Mouse (Mus musculus) spleen, embryonic (tissue): ENCODE results near the gene Otop3.

Experiments
- CTCF ChIA-PET: fragments of 350-600 bp; sonication (Branson Sonifier 250); formaldehyde crosslinking; loops from one replicate; lab custom pipeline; 2022; lab: Charles Lee

Otop3 gene

DNA sequence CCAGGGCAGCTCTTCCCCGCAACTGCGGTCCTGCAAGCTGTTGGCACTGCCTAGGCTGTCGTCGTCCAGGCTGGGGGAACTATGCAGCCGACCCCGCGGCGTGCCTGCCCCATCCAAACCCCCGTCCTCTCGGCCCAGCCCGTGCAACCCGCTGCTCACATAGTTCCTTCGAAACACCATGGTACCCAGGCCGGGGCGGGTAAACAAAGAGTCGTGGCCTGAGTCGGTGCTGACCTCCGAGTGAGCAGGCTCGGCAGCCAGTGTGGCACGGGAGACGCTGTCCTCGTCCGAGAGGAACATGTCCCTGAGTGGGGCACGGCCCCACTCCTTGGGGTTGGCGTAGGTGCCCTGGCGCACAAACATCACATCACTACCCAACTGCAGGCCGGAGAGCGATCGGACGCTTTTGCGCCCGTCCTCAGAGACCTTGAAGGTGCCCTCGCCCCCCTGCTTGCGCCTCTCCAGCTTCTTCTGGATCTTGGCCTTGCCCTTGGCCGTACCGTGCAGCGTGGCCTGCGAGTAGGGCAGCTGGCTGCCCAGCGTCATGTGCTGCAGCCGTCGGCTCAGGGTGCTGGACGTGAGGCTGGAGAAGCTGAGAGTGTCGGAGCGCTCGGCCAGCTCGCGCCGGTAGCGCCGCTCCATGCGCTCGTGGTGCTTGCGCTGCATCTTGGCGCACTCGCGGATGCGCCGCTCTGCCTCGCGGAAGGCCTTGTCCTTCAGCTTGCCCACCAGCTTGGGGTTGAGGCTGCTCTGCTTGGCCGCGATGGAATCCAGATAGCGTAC lies 16.1 kb upstream of the Otop3 start:
- CTCF ChIA-PET = interaction anchor here (0.6 kb wide), 1 partner anchor 37 kb away, joined by 5 read pairs; no protein-coding TSS in a partner anchor

GRCm38 (mm10) chr11:115319704-115320383 lies 14.7 kb upstream of the Otop3 start:
- CTCF ChIA-PET = interaction anchor here (0.6 kb wide), 1 partner anchor 678 kb away, joined by 4 read pairs; no protein-coding TSS in a partner anchor

DNA sequence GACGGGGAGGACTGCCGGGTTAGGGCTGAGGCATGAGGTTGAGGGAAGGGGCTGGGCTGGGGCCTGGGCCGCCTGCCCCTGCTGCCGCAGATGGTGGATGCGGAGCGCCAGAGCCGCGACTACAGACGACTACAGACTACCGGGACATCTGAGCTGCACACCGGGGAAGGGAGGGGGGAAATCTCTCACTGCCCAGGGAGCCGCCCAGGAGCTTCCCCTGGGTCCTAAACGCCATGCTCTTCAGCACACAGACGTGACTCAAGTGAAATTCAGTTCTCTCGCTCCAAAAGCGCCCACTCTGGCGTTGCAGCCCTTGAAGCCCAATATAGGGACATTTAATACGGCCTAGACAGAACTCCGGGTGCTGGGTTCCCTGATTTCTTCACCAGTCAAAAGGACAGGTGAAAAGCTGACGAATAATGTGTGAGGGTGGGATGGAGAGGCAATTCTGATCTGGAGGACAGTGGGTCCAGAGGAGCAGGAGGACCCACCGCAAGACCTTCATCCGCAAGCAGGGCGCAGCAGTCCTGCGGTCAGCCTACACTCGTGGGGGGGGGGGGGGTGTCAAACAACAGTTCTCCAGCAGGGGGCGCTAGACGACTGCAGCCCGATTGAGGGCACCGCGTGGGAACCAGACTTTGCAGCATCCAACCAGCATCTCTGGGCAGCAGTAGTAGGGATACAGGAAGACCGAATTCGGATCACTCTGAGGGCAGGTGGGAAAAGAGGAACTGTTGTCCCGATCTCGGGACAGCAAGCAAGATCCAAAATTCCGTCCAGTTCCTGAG lies 12.4 kb upstream of the Otop3 start, which contains the start of gene Ush1g:
TSS of gene Ush1g (minus strand) at position 136 of the 788 bp plus-strand sequence.
- CTCF ChIA-PET = interaction anchor here (0.6 to 1.0 kb wide), 3 partner anchors 31 to 153 kb away, joined by 3 to 5 read pairs (median 5); partner anchors contain the start of gene Armc7

DNA sequence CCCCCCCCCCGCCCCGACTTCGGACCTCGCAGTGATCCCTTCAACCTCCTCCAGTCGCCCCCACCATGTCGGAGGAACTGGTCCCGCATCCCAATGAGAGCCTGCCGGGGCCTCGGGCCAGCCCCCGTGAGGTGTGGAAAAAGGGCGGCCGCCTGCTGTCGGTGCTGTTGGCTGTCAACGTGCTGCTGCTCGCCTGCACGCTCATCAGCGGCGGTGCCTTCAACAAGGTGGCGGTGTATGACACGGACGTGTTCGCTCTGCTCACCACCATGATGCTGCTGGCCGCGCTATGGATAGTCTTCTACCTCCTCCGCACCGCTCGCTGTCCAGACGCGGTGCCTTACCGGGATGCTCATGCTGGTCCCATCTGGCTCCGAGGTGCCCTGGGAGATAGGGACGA lies 11.2 kb upstream of the Otop3 start:
- CTCF ChIA-PET = interaction anchor here (0.6 kb wide), 1 partner anchor 92 kb away, joined by 5 read pairs; no protein-coding TSS in a partner anchor

- CTCF ChIA-PET = no interaction called here
Observed at GRCm38 (mm10) chr11:115326730-115327129, 7.8 kb upstream of the Otop3 start.

DNA sequence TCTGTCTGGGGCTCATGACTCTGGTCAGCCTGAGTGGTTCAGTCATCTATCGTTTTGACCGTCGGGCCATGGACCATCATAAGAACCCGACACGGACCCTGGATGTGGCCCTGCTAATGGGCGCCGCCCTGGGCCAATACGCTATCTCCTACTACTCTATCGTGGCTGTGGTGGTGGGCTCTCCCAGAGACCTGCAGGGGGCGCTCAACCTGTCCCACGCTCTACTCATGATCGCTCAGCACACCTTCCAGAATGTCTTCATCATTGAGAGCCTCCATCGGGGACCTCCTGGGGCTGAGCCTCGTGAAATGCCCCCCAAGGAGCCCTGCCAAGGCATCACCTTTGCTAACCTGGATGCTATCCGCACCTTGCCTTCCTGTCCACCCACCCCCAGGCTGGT lies 5.2 kb upstream of the Otop3 start:
- CTCF ChIA-PET = no interaction called here

GRCm38 (mm10) chr11:115335223-115335622 lies 692 bp downstream of the Otop3 start:
- CTCF ChIA-PET = no interaction called here

DNA sequence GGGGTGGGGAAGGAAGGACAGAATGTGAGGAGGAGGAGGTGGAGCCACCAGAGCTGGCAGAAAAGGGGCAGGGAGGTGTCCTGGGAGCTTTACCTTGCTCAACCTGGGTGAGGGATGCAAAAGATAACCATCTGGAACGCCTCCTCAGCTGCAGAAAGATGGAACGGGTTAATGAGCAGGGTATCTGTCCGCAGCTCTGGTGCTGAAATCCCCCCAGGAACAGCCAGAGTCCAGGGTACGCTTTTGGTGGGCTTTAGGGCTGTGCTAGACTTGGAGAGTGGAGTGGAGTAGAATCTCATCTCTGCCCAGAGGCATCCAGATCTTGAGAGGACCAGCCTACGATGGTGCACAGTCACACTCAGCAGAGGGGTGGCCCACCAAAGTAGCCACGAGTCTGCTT lies 1.6 kb downstream of the Otop3 start:
- CTCF ChIA-PET = interaction anchor here (0.7 to 0.8 kb wide), 2 partner anchors 23 to 1682 kb away, joined by 3 to 6 read pairs; no protein-coding TSS in a partner anchor

- CTCF ChIA-PET = interaction anchor here (0.6 kb wide), 1 partner anchor 39 kb away, joined by 9 read pairs; no protein-coding TSS in a partner anchor
Observed at GRCm38 (mm10) chr11:115337350-115337749, 2.8 kb downstream of the Otop3 start.

- CTCF ChIA-PET = interaction anchor here (0.6 kb wide), 1 partner anchor 40 kb away, joined by 9 read pairs; no protein-coding TSS in a partner anchor
Observed at GRCm38 (mm10) chr11:115337826-115338225, 3.3 kb downstream of the Otop3 start.

DNA sequence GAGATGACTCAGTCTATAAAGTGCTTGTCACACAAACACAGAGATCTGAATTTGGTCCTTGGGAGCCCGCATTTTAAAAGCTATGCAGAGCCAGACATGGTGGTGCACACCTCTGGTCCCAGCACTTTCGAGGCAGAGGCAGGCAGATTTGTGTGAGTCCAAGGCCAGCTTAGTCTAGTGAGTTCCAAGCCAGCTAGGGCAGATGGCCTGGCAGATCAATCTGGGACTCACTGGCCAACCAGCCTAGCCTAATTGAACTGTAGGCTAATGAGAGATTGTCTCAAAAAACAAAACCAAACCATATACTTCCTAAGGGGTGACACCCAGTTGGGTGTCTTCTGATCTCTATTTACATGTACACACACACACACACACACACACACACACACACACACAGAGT lies 6.7 kb downstream of the Otop3 start:
- CTCF ChIA-PET = no interaction called here

GRCm38 (mm10) chr11:115341866-115342265 lies 7.3 kb downstream of the Otop3 start:
- CTCF ChIA-PET = no interaction called here

DNA sequence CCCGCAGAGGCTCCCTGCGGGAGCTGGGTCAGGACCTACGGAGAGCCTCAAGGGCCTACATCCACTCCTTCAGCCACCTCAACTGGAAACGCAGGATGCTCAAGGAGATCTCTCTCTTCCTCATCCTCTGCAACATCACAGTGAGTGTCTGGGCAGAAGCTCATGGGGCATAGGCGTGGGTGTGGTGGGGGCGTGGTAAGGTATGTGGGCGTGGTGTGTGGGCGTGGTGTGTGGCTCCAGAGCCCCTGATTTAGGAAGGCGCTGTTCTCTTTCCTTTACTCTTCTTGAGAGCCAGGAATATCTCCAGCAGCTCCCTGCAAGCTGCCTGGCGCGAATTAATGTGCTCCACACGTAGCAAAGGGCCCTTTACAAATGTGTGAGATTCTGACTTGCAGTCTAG lies 10.4 kb downstream of the Otop3 start:
- CTCF ChIA-PET = no interaction called here

DNA sequence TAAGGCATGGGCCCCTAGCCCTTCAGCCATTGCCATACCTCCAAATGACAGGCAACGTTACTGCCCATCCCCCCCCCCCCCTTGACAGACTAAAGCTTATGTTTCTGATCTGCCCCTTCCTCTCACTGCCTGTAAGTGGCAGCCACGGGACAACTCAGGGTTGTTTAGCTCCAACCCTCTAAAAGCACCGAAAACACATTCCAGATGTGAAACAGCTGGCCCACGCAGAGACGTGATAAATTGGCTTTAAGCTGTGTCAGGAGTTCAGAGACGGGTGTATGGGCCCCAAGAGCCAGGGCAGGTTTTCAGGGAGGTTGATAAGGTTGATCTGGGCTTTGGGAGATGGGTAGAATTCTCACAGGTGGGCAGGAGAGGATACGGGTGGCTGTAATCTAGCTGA lies 11.0 kb downstream of the Otop3 start:
- CTCF ChIA-PET = no interaction called here

DNA sequence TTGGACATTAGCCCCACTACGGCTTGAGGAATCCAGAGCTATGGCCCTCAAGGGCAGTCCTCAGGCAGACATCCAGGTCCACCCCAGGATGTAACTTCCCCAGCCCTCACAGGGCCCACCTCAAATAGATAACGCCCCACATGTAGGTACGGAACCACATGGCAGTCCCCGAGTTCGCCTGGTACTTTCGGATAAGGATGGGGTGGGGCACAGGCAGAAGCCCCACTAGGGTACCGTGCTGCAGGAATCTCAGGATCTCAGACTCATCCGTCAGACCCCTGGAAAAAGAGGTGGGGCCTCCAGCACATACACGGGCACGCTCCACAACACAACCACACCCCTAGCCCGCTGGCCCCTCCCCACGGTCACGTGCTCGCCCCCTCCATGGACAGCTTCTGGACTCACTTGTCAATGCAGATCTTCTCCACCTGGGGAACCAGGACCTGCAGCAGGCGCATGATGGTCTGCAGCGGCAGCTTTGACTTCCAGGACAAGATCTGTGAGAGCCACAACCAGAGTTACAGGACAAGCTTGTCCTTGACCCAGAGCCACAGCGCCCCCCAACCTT lies 14.2 kb downstream of the Otop3 start:
- CTCF ChIA-PET = interaction anchor here (0.7 kb wide), 1 partner anchor 14 kb away, joined by 3 read pairs; the partner anchor contains the start of gene Otop3

- CTCF ChIA-PET = interaction anchor here (0.6 kb wide), 1 partner anchor 94 kb away, joined by 3 read pairs; no protein-coding TSS in a partner anchor
Observed at GRCm38 (mm10) chr11:115349976-115350375, 15.4 kb downstream of the Otop3 start.

DNA sequence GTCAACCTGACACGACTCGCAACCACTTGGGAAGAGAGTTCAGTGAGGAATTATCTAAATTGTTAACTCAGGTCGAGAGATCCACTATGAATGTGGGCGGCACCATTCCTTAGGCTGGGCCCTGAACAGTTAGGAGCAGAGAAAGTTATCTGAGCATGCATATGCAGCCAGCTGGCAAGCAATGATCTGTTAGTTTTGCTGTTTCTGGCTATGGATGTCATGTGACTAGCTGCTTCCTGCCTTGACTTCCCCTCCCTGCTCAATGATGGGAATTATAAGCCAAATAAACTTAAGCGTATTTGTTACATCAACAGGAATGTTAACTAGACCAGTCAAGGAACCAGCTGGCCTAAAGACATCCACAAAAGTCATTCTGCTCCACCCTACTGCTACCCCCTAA lies 18.8 kb downstream of the Otop3 start:
- CTCF ChIA-PET = interaction anchor here (0.5 to 1.3 kb wide), 4 partner anchors 13 to 159 kb away, joined by 3 to 10 read pairs (median 4); no protein-coding TSS in a partner anchor

DNA sequence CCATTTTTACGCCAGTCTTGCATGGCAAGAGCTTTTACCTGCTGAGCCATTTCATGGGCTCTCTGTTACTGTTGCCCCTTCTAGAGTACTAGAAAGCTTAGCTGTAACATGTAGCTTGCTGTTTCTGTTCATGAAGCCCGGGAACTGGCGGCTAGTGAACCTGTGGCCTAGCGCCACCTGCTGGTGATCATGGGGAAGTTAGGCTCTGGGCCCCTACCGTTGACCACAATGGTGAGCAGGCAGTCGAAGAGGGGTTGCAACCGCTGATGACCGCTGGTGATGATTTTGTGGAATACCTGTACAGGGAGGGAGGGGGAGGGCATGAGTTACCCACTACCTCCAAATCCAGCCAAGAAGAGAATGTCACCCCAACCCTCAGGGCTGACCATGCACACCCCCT lies 19.7 kb downstream of the Otop3 start:
- CTCF ChIA-PET = interaction anchor here (0.6 to 1.3 kb wide), 5 partner anchors 12 to 568 kb away, joined by 4 to 5 read pairs (median 4); no protein-coding TSS in a partner anchor

GRCm38 (mm10) chr11:115358468-115358867 lies 23.9 kb downstream of the Otop3 start:
- CTCF ChIA-PET = interaction anchor here (0.6 to 1.2 kb wide), 2 partner anchors 8 to 47 kb away, joined by 3 to 7 read pairs; no protein-coding TSS in a partner anchor

- CTCF ChIA-PET = no interaction called here
Observed at GRCm38 (mm10) chr11:115359293-115359692, 24.8 kb downstream of the Otop3 start.

- CTCF ChIA-PET = no interaction called here
Observed at GRCm38 (mm10) chr11:115359726-115360125, 25.2 kb downstream of the Otop3 start.
